Mouse (Mus musculus): ENCODE data around the gene Slc38a4. TPM values are rescaled to one million over a fixed set of nuclear protein-coding genes. Genes with fewer than 3 reads are reported as not detected.

Slc38a4 gene
- polyA plus RNA-seq, 1 experiment from 2014 or later, result 17.3 TPM

- H3K36me3 ChIP-seq, result no peaks in the 10 kb centered on the region
- ATAC-seq (ENCODE audit: low FRiP score, low read depth), result no peak
- no peak overlapping the region for H3K4me3 ChIP-seq
- 93% methylated on average over 6 of the region's 6 CpGs for WGBS
- peaks cover 5% of the 10 kb centered on the region; the same call in 1 of the 2 replicates for H3K27me3 ChIP-seq
- H3K9ac ChIP-seq (replicated peaks), result no peak overlapping the region
- no peak overlapping the region for H3K4me2 ChIP-seq (replicated peaks)
- no peak overlapping the region for H3K27ac ChIP-seq (replicated peaks)
- no peaks in the 10 kb centered on the region for H3K9me3 ChIP-seq
- peaks cover 4% of the 10 kb centered on the region; the same call in 1 of the 2 replicates for H3K4me1 ChIP-seq
Measured at GRCm38 (mm10) chr15:96954389-96954788, 101.4 kb downstream of the Slc38a4 start.

GRCm38 (mm10) chr15:96953938-96954238, 101.9 kb downstream of the Slc38a4 start:
- 0 out of 2 replicates have a peak, but pooled peaks have one; percentile 30 for ATAC-seq (ENCODE audit: low FRiP score, low read depth)
- Histone ChIP-seq H3K9ac (replicated peaks) (peak overlapping the region; percentile 52), H3K4me1 (peaks cover 4% of the 10 kb centered on the region; the same call in 1 of the 2 replicates), H3K4me2 (replicated peaks) (peak overlapping the region; percentile 50), H3K27me3 (peaks cover 5% of the 10 kb centered on the region; the same call in 1 of the 2 replicates), H3K27ac (replicated peaks) (peak overlapping the region; percentile 46; the same call in 1 of the 2 replicates), H3K36me3 (no peaks in the 10 kb centered on the region), H3K9me3 (no peaks in the 10 kb centered on the region), H3K4me3 (peak overlapping the region; percentile 31)
- 59% methylated on average over 16 of the region's 16 CpGs for WGBS

DNA sequence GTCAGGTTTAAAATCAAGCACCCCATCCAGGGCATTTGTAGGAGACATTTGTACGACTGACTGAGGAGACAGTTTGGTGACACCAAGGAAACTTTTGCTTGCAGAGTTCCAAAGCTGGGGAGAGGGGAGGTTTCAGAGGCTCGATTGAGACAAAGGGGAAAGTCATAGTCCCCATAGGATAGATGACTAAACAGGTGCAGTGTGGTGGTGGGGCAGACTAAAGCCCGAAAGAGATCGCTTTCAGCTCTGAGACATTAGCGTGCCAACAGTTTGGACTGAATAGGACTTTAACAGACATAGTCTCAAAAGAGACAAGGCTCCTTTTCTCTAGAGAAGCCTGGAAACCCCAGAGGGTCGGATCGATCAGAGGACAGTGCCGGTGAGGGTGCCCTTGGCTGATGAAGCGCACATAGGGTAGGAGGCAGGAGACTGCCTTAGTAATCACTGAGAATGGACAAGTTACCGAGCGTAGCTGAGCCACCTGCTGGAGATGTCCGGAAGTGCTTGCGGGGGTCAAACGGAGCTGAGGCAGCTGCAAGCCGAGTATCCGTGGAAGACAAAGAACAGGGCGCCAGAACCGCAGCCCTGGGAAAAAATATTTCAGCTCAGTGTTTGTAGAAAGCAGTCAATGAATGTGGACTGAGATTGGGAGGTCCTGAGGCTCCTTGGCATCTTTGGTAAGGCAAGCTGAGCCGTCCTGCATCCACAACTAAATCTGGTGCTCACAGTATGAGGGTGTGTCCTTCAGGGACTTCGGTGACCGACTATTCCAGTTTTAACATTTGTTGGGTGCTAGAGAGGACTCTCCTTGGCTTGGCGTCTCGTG, 102.4 kb downstream of the Slc38a4 start:
- Histone ChIP-seq H3K27me3 (peaks cover 5% of the 10 kb centered on the region; the same call in 1 of the 2 replicates), H3K9me3 (no peaks in the 10 kb centered on the region), H3K4me1 (peaks cover 4% of the 10 kb centered on the region; the same call in 1 of the 2 replicates), H3K4me2 (replicated peaks) (peak overlapping the region; percentile 50), H3K27ac (replicated peaks) (peak overlapping the region; percentile 46; the same call in 1 of the 2 replicates), H3K9ac (replicated peaks) (peak overlapping the region; percentile 52), H3K36me3 (no peaks in the 10 kb centered on the region), H3K4me3 (peak overlapping the region; percentile 31)
- WGBS, result 29% methylated on average over 23 of the region's 23 CpGs
- peak; percentile 84 for ATAC-seq (ENCODE audit: low FRiP score, low read depth)

GRCm38 (mm10) chr15:96952488-96952887, 103.3 kb downstream of the Slc38a4 start:
- no peak overlapping the region for H3K9ac ChIP-seq (replicated peaks)
- WGBS, result 60% methylated on average over 8 of the region's 8 CpGs
- H3K9me3 ChIP-seq, result no peaks in the 10 kb centered on the region
- H3K4me2 ChIP-seq (replicated peaks), result no peak overlapping the region
- ATAC-seq (ENCODE audit: low FRiP score, low read depth), result no peak
- peaks cover 5% of the 10 kb centered on the region; the same call in 1 of the 2 replicates for H3K27me3 ChIP-seq
- no peak overlapping the region for H3K4me3 ChIP-seq
- no peak overlapping the region for H3K27ac ChIP-seq (replicated peaks)
- no peaks in the 10 kb centered on the region for H3K36me3 ChIP-seq
- H3K4me1 ChIP-seq, result peaks cover 4% of the 10 kb centered on the region; the same call in 1 of the 2 replicates

DNA sequence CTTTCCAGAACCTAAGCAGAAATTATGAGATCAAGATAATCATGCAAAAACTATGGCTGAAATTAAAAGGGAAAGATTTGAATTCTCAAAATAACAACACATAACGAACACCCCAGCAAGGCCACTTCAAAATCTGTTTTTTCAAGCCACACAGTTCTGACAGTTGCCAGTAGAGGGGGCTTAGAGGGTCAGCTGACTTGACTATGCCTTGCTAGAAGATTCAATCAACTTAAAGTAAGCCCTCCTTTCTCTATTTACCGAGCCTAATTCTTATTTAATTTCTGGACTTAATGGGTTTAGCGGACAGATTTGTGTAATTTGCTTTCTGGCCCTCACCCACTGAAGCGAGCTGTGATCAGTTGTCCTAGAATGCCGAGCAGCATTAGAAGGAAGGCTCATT, 104.0 kb downstream of the Slc38a4 start:
- H3K4me3 ChIP-seq, result no peak overlapping the region
- peaks cover 4% of the 10 kb centered on the region; the same call in 1 of the 2 replicates for H3K4me1 ChIP-seq
- ATAC-seq (ENCODE audit: low FRiP score, low read depth), result no peak
- no peak overlapping the region for H3K27ac ChIP-seq (replicated peaks)
- H3K9me3 ChIP-seq, result no peaks in the 10 kb centered on the region
- peaks cover 5% of the 10 kb centered on the region; the same call in 1 of the 2 replicates for H3K27me3 ChIP-seq
- no peak overlapping the region for H3K9ac ChIP-seq (replicated peaks)
- no peaks in the 10 kb centered on the region for H3K36me3 ChIP-seq
- H3K4me2 ChIP-seq (replicated peaks), result no peak overlapping the region
- 33% methylated on average over 5 of the region's 5 CpGs for WGBS

DNA sequence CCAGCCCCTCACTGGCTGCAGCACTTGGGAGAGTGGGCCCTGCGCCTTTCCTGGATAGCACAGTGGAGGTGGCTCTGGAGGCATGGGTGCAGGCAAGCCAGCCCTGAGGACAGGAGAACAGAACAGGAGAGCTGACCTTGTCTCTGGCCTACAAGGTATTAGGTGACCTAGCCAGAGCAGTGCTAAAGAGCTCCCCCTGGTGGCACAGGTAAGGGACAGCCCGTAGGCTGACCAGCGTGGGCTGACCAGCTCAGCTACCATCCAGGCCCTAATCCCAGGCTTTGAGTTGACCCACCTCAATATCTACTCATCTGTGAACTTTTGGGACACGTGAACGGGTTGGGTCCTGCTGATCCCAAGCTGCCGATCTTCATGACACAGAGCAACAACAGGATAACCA, 107.3 kb downstream of the Slc38a4 start:
- ATAC-seq (ENCODE audit: low FRiP score, low read depth), result no peak
- H3K36me3 ChIP-seq, result no peaks in the 10 kb centered on the region
- WGBS, result 66% methylated on average over 6 of the region's 6 CpGs
- no peaks in the 10 kb centered on the region for H3K4me1 ChIP-seq
- no peaks in the 10 kb centered on the region for H3K9me3 ChIP-seq
- no peak overlapping the region for H3K9ac ChIP-seq (replicated peaks)
- H3K4me2 ChIP-seq (replicated peaks), result no peak overlapping the region
- no peak overlapping the region for H3K4me3 ChIP-seq
- H3K27ac ChIP-seq (replicated peaks), result no peak overlapping the region
- peaks cover 5% of the 10 kb centered on the region; the same call in 1 of the 2 replicates for H3K27me3 ChIP-seq

Other genes starting within 250 kb of the Slc38a4 start
- gene Pced1b, start 191.2 kb upstream of the Slc38a4 start, polyA plus RNA-seq (2016; fragmentation: Nextera tagmentation; extraction: Ambion mirVana), result 3.2 and 4.3 TPM in 2 replicates
- gene Amigo2, start 191.3 kb upstream of the Slc38a4 start, polyA plus RNA-seq (2016; fragmentation: Nextera tagmentation; extraction: Ambion mirVana), result 5.9 and 7.9 TPM in 2 replicates